Mouse (Mus musculus): ENCODE results near the gene P2ry10. TPM values are rescaled to one million over a fixed set of nuclear protein-coding genes. Genes with fewer than 3 reads are reported as not detected.

Gene P2ry10
- polyA plus RNA-seq (2012; rRNA removed): 0.23 and 0.27 TPM in 2 replicates

GRCm38 (mm10) chrX:107088177-107088576 lies at the start of gene P2ry10:
Gene P2ry10 (plus strand): TSS chrX:107088492.

DNA sequence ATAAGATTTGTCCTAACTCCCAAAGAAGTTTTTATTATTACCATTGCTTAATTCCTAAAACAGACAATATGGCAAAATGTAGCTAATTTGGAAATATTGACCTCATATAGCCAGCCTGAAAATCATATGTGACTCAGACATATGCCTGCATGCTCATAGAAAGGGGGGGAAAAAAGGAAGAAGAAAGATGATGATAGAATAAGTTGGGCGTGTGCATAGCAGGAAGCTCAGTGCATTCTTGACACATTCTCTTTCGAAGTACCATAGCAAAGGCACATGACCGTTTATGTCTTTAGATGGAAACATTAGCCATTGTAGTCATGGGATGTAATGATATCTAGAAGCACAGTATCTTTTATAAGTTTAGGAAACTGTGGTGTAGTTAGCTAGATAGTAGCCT lies 60.4 kb downstream of the P2ry10 start, which contains the start of gene P2ry10b:
P2ry10b (plus strand) TSS at position 247 of the 400 bp plus-strand sequence.

Other genes with a start within 250 kb of the P2ry10 start
- gene Rtl3, start 247.8 kb upstream of the P2ry10 start, polyA plus RNA-seq (2012; rRNA removed): 0.31 and 0.34 TPM in 2 replicates
- gene Lpar4, start 167.9 kb upstream of the P2ry10 start, polyA plus RNA-seq (2012; rRNA removed): 0.03 and 0.06 TPM in 2 replicates
- 0.19 and 0.36 TPM in 2 replicates for gene P2ry10b, start 60.4 kb downstream of the P2ry10 start, polyA plus RNA-seq (2012; rRNA removed)
- gene Gpr174, start 167.4 kb downstream of the P2ry10 start, polyA plus RNA-seq (2012; rRNA removed): 0.03 and 0.06 TPM in 2 replicates